Mouse (Mus musculus): ENCODE results near the gene Chka. TPM values are rescaled to one million over a fixed set of nuclear protein-coding genes. Genes with fewer than 3 reads are reported as not detected.

Chka gene
- total RNA-seq, 1 experiment: 79.6 TPM

- no peaks in the 10 kb centered on the region for H3K9me3 ChIP-seq (ENCODE audit: control insufficient read depth, insufficient read depth, low read depth, low read length)
- in situ Hi-C loops (cut with MboI; ENCODE audit: low sequenced_read_pairs in 2 of 2, unreplicated experiment in 2 of 2): no loop called here
- DNase-seq (ENCODE audit: low read depth, low spot score): no peak
- TF ChIP-seq ZC3H11A (IDR thresholded peaks at IDR 0.05; ENCODE audit: borderline replicate concordance, low read depth, low read length): no peak
- TF ChIP-seq MAFK (IDR thresholded peaks at IDR 0.05; ENCODE audit: insufficient read depth, low read depth, low read length): no peak
- H3K36me3 ChIP-seq (ENCODE audit: control insufficient read depth, insufficient read depth, low read length, poor library complexity, severe bottlenecking): no peaks in the 10 kb centered on the region
- H3K4me1 ChIP-seq (ENCODE audit: control insufficient read depth in 2 of 2, insufficient read depth in 2 of 2, low read length in 2 of 2, poor library complexity in 1 of 2): peaks cover 2 to 13% of the 10 kb centered on the region in 2 experiments; a peak in 2 of 4 replicates
- peak overlapping the region; percentile 28 to 56 for H3K4me3 ChIP-seq (ENCODE audit: insufficient read depth in 1 of 2, low read depth in 1 of 2, low read length in 2 of 2, poor library complexity in 1 of 2, severe bottlenecking in 1 of 2)
- peak overlapping the region; percentile 56 for H3K9ac ChIP-seq (ENCODE audit: insufficient read depth, low read depth, low read length, poor library complexity, severe bottlenecking)
- H3K27ac ChIP-seq (ENCODE audit: insufficient read depth, low read depth, low read length, poor library complexity, severe bottlenecking): no peak overlapping the region
Measured at GRCm38 (mm10) chr19:3930262-3931057, 78.9 kb downstream of the Chka start.

GRCm38 (mm10) chr19:3931716-3932115, 80.1 kb downstream of the Chka start:
- H3K4me3 ChIP-seq (ENCODE audit: insufficient read depth in 1 of 2, low read depth in 1 of 2, low read length in 2 of 2, poor library complexity in 1 of 2, severe bottlenecking in 1 of 2): no peak overlapping the region
- H3K27ac ChIP-seq (ENCODE audit: insufficient read depth, low read depth, low read length, poor library complexity, severe bottlenecking): no peak overlapping the region
- no peaks in the 10 kb centered on the region for H3K36me3 ChIP-seq (ENCODE audit: control insufficient read depth, insufficient read depth, low read length, poor library complexity, severe bottlenecking)
- peaks cover 2 to 17% of the 10 kb centered on the region in 2 experiments; a peak in 2 of 4 replicates for H3K4me1 ChIP-seq (ENCODE audit: control insufficient read depth in 2 of 2, insufficient read depth in 2 of 2, low read length in 2 of 2, poor library complexity in 1 of 2)
- in situ Hi-C loops (cut with MboI; ENCODE audit: low sequenced_read_pairs in 2 of 2, unreplicated experiment in 2 of 2): no loop called here
- no peak overlapping the region for H3K9ac ChIP-seq (ENCODE audit: insufficient read depth, low read depth, low read length, poor library complexity, severe bottlenecking)
- no peak for DNase-seq (ENCODE audit: low read depth, low spot score)
- TF ChIP-seq ZNF384 (IDR thresholded peaks at IDR 0.05; ENCODE audit: low read depth, low read length): no peak
- TF ChIP-seq ZC3H11A (IDR thresholded peaks at IDR 0.05; ENCODE audit: borderline replicate concordance, low read depth, low read length): no peak
- TF ChIP-seq MAFK (IDR thresholded peaks at IDR 0.05; ENCODE audit: insufficient read depth, low read depth, low read length): no peak
- no peak for TF ChIP-seq CHD2 (IDR thresholded peaks at IDR 0.05; ENCODE audit: low read depth, low read length)
- no peak for TF ChIP-seq HCFC1 (IDR thresholded peaks at IDR 0.05; ENCODE audit: borderline replicate concordance, insufficient read depth, low read length)
- no peaks in the 10 kb centered on the region for H3K9me3 ChIP-seq (ENCODE audit: control insufficient read depth, insufficient read depth, low read depth, low read length)

DNA sequence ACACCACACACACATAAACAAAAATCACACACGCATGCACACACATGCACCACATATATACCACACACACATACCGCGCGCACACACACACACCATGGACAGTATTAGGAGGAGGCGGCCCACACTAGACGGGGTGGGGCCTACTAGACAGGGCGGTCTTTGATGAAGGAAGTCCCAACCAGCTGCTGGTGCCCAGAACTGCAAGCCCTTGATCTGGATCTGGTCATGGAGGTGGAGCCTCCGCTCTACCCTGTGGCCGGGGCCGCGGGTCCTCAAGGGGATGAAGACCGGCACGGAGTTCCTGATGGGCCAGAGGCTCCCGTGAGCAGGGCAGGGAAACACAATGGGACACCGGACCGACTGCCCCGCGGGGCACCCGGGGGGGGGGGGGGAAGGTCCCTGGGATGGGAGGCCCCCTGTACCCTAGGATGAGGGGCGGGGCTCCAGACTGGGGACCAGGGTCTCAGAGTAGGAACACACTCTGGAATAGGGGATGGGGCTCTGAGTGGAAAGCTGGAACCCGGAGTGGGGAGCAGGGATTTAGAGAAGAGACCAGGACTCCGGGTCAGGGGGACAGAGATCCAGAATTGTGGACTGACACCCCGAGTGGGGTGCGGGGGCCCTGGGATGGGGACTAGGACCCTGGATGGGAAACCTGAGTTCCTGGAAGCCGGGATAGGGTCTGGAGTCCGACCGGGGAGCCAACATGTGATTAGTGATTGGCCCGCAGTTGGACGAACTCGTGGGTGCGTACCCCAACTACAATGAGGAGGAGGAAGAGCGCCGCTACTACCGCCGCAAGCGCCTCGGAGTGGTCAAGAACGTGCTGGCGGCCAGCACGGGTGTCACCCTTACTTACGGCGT, 83.7 kb downstream of the Chka start, which contains the start of gene Unc93b1:
Unc93b1 (plus strand) TSS at position 155 of the 864 bp plus-strand sequence.
- H3K4me1 ChIP-seq (ENCODE audit: control insufficient read depth in 2 of 2, insufficient read depth in 2 of 2, low read length in 2 of 2, poor library complexity in 1 of 2): peaks cover 2 to 11% of the 10 kb centered on the region in 2 experiments; a peak in 2 of 4 replicates
- no peak for DNase-seq (ENCODE audit: low read depth, low spot score)
- in situ Hi-C loops (cut with MboI; ENCODE audit: low sequenced_read_pairs in 2 of 2, unreplicated experiment in 2 of 2): no loop called here
- no peaks in the 10 kb centered on the region for H3K9me3 ChIP-seq (ENCODE audit: control insufficient read depth, insufficient read depth, low read depth, low read length)
- TF ChIP-seq HCFC1 (IDR thresholded peaks at IDR 0.05; ENCODE audit: borderline replicate concordance, insufficient read depth, low read length) (no peak), ZC3H11A (IDR thresholded peaks at IDR 0.05; ENCODE audit: borderline replicate concordance, low read depth, low read length) (no peak), MAFK (IDR thresholded peaks at IDR 0.05; ENCODE audit: insufficient read depth, low read depth, low read length) (no peak)
- peak within 1 kb of the TSS; percentile 61 to 78 for H3K4me3 ChIP-seq (ENCODE audit: insufficient read depth in 1 of 2, low read depth in 1 of 2, low read length in 2 of 2, poor library complexity in 1 of 2, severe bottlenecking in 1 of 2)
- H3K36me3 ChIP-seq (ENCODE audit: control insufficient read depth, insufficient read depth, low read length, poor library complexity, severe bottlenecking): no peaks in the 10 kb centered on the region
- no peak within 1 kb of the TSS for H3K27ac ChIP-seq (ENCODE audit: insufficient read depth, low read depth, low read length, poor library complexity, severe bottlenecking)
- H3K9ac ChIP-seq (ENCODE audit: insufficient read depth, low read depth, low read length, poor library complexity, severe bottlenecking): peak within 1 kb of the TSS; percentile 24

- Histone ChIP-seq H3K9ac (ENCODE audit: insufficient read depth, low read depth, low read length, poor library complexity, severe bottlenecking) (peak overlapping the region; percentile 24), H3K36me3 (ENCODE audit: control insufficient read depth, insufficient read depth, low read length, poor library complexity, severe bottlenecking) (no peaks in the 10 kb centered on the region), H3K4me1 (ENCODE audit: control insufficient read depth in 2 of 2, insufficient read depth in 2 of 2, low read length in 2 of 2, poor library complexity in 1 of 2) (peaks cover 0 to 5% of the 10 kb centered on the region in 2 experiments; a peak in 1 of 4 replicates), H3K9me3 (ENCODE audit: control insufficient read depth, insufficient read depth, low read depth, low read length) (no peaks in the 10 kb centered on the region), H3K27ac (ENCODE audit: insufficient read depth, low read depth, low read length, poor library complexity, severe bottlenecking) (no peak overlapping the region), H3K4me3 (ENCODE audit: insufficient read depth in 1 of 2, low read depth in 1 of 2, low read length in 2 of 2, poor library complexity in 1 of 2, severe bottlenecking in 1 of 2) (peak overlapping the region; percentile 61 to 78)
- in situ Hi-C loops (cut with MboI; ENCODE audit: low sequenced_read_pairs in 2 of 2, unreplicated experiment in 2 of 2): no loop called here
- no peak for DNase-seq (ENCODE audit: low read depth, low spot score)
- TF ChIP-seq HCFC1 (IDR thresholded peaks at IDR 0.05; ENCODE audit: borderline replicate concordance, insufficient read depth, low read length) (no peak), ZC3H11A (IDR thresholded peaks at IDR 0.05; ENCODE audit: borderline replicate concordance, low read depth, low read length) (no peak), CHD2 (IDR thresholded peaks at IDR 0.05; ENCODE audit: low read depth, low read length) (no peak), ZNF384 (IDR thresholded peaks at IDR 0.05; ENCODE audit: low read depth, low read length) (no peak), MAFK (IDR thresholded peaks at IDR 0.05; ENCODE audit: insufficient read depth, low read depth, low read length) (no peak)
Measured at GRCm38 (mm10) chr19:3935896-3936850, 84.6 kb downstream of the Chka start.

Data from ES-E14 (cell line).